Mouse (Mus musculus): ENCODE measurements at regions not wholly inside any gene's neighbourhood (a gene's known extent, or its start where the extent isn't known, plus 50 kb on each side); places are given as distances from the start of the nearest gene placed in this dataset.

DNA sequence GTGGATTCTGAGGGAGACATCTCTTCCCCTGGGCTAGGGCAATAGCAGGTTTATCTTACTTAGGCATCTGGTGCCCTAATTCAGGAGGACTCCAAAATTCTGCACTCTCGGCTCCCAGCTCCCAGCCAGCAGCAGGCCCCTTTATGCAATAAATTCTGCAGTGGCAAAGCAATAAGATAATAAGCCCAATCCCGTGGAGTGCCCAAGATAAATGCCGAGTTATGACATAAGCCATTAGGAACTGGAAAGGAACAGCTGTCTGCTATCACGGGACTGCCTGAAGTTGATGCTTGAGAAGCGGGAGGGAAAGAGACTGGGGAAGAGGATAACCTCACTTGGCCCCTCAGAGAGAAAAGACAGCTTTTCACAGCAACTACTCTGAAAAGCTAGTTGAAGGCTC is 159.0 kb downstream of the 1190002N15Rik start:
- Histone ChIP-seq H3K4me2 (no peak overlapping the region), H3K36me3 (no peaks in the 10 kb centered on the region), H3K9ac (no peak overlapping the region), H3K4me1 (replicated peaks) (0 out of 2 replicates have a peak, but pooled peaks cover 5% of the 10 kb centered on the region), H3K4me3 (no peak overlapping the region), H3K27ac (ENCODE audit: poor library complexity, severe bottlenecking) (no peak overlapping the region), H3K27me3 (replicated peaks) (no peaks in the 10 kb centered on the region), H3K9me3 (replicated peaks) (no peaks in the 10 kb centered on the region)
- ATAC-seq (ENCODE audit: insufficient number of reproducible peaks, low FRiP score): no peak
- 21% methylated on average over 5 of the region's 5 CpGs for WGBS

DNA sequence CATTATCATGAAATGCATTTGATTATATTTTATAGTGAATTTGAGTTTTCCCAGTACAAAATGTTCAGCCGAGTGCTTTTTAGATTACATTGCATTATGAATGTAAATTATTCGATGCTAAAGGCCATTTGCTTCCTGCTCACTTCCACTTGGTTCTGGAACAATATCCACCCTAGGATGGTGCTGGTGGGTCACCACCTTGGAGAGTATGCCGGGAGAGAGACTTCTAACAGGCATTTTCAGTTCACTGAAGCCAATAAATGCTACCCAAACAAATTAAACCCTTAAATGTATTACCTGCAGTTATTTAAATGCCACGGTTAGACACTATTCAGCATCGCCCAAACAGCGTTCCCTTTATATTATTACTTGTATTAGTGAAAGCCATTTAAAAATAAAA is 159.6 kb downstream of the 1190002N15Rik start:
- Histone ChIP-seq H3K36me3 (no peaks in the 10 kb centered on the region), H3K9me3 (replicated peaks) (no peaks in the 10 kb centered on the region), H3K9ac (no peak overlapping the region), H3K4me3 (no peak overlapping the region), H3K27ac (ENCODE audit: poor library complexity, severe bottlenecking) (no peak overlapping the region), H3K27me3 (replicated peaks) (no peaks in the 10 kb centered on the region), H3K4me1 (replicated peaks) (0 out of 2 replicates have a peak, but pooled peaks cover 5% of the 10 kb centered on the region), H3K4me2 (no peak overlapping the region)
- 84% methylated on average over 6 of the region's 6 CpGs for WGBS
- ATAC-seq (ENCODE audit: insufficient number of reproducible peaks, low FRiP score): no peak

GRCm38 (mm10) chr9:94377346-94378039 is 160.4 kb downstream of the 1190002N15Rik start:
- H3K36me3 ChIP-seq: no peaks in the 10 kb centered on the region
- H3K4me2 ChIP-seq: no peak overlapping the region
- H3K27me3 ChIP-seq (replicated peaks): no peaks in the 10 kb centered on the region
- no peak overlapping the region for H3K4me3 ChIP-seq
- ATAC-seq (ENCODE audit: insufficient number of reproducible peaks, low FRiP score): no peak
- H3K27ac ChIP-seq (ENCODE audit: poor library complexity, severe bottlenecking): no peak overlapping the region
- H3K4me1 ChIP-seq (replicated peaks): 0 out of 2 replicates have a peak, but pooled peaks cover 5% of the 10 kb centered on the region
- no peak overlapping the region for H3K9ac ChIP-seq
- 78% methylated on average over 7 of the region's 7 CpGs for WGBS
- no peaks in the 10 kb centered on the region for H3K9me3 ChIP-seq (replicated peaks)

- Histone ChIP-seq H3K27ac (ENCODE audit: poor library complexity, severe bottlenecking) (no peak overlapping the region), H3K27me3 (replicated peaks) (no peaks in the 10 kb centered on the region), H3K4me3 (no peak overlapping the region), H3K9ac (no peak overlapping the region), H3K4me2 (no peak overlapping the region), H3K4me1 (replicated peaks) (no peaks in the 10 kb centered on the region), H3K9me3 (replicated peaks) (no peaks in the 10 kb centered on the region), H3K36me3 (no peaks in the 10 kb centered on the region)
- ATAC-seq (ENCODE audit: insufficient number of reproducible peaks, low FRiP score): no peak
- WGBS: 79% methylated on average over 2 of the region's 2 CpGs
These were observed 166.9 kb downstream of the 1190002N15Rik start for GRCm38 (mm10) chr9:94370976-94371375.

DNA sequence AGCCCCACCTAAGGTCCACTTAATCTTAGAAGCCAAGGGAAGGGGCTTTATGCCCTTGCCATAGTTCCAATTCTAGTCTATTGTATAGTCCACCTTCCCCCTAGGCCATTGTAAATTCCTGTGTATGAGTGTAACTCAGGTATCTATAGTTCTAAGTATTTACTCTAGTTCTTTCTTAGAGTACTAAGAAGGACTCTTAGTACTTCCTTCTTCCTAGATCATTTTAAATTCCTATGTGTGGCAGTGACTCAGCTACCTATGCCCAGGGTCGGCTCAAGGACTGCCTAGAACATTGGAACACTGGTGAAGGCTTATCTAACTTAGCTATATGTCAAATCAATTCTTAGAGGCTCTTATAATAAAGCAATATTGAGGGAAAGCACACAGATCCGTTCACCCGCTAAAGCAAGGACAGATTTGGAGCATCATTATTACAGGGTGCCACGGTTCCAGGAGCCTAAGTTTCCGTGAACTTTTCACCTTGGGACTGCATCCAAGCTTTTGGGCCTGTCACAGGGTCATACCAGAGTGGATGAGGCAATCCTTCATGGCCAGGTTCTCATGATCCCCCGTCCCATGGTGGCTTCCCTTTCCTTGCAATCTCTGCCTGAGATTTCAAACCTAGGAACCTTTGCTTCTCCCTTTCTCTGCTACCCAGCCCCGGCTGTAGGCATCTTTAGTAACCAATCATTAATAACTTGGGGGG is 169.5 kb downstream of the 1190002N15Rik start:
- H3K9me3 ChIP-seq (replicated peaks): no peaks in the 10 kb centered on the region
- H3K36me3 ChIP-seq: no peaks in the 10 kb centered on the region
- H3K27ac ChIP-seq (ENCODE audit: poor library complexity, severe bottlenecking): no peak overlapping the region
- no peak overlapping the region for H3K4me2 ChIP-seq
- no peaks in the 10 kb centered on the region for H3K4me1 ChIP-seq (replicated peaks)
- ATAC-seq (ENCODE audit: insufficient number of reproducible peaks, low FRiP score): no peak
- no peak overlapping the region for H3K4me3 ChIP-seq
- H3K9ac ChIP-seq: no peak overlapping the region
- no peaks in the 10 kb centered on the region for H3K27me3 ChIP-seq (replicated peaks)
- WGBS: 78% methylated on average over 7 of the region's 7 CpGs

DNA sequence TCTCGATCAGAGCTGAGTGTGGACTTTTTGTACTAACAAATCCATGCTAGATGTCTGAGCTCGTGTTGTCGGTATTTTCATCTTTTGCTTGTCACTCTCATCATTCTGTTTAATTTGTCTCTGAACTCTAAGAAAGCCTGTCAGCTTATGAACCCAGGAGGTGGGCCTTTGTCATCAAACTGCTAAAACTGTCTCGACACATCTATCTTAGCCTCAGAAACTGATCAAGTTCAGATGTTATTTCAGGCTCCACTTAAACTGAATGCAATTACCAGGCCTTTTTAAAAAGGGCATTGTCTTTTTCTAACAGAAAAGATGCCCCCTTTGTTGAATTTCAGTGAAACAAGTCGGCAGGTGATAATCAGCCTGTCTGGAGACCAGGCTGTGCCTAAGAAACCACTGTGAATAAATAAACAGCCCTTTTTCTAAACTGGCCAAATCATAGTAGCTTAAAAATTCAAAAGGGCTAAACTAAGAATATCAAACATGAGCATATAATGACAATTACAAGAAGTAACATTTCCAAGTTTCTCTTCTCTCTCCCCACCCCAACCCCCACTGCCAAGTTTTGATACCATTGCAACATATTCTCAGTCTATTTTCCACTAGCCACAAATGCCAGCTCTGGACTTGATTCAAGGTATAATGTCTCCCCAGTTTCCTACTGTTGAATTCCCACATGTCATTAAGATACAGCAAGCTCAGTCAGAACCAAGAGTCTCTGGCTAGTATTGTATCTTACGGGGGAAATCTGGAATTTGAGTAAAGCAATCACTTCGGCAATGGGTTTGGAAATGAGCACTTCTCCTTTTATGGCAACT is 175.8 kb downstream of the 1190002N15Rik start:
- H3K27ac ChIP-seq (ENCODE audit: poor library complexity, severe bottlenecking): no peak overlapping the region
- no peaks in the 10 kb centered on the region for H3K4me1 ChIP-seq (replicated peaks)
- H3K27me3 ChIP-seq (replicated peaks): no peaks in the 10 kb centered on the region
- H3K36me3 ChIP-seq: no peaks in the 10 kb centered on the region
- no peak for ATAC-seq (ENCODE audit: insufficient number of reproducible peaks, low FRiP score)
- 57% methylated on average over 7 of the region's 7 CpGs for WGBS
- no peak overlapping the region for H3K4me3 ChIP-seq
- H3K9ac ChIP-seq: no peak overlapping the region
- H3K9me3 ChIP-seq (replicated peaks): no peaks in the 10 kb centered on the region
- no peak overlapping the region for H3K4me2 ChIP-seq

- H3K27me3 ChIP-seq (replicated peaks): no peaks in the 10 kb centered on the region
- no peaks in the 10 kb centered on the region for H3K9me3 ChIP-seq (replicated peaks)
- H3K4me2 ChIP-seq: no peak overlapping the region
- H3K9ac ChIP-seq: no peak overlapping the region
- no peaks in the 10 kb centered on the region for H3K36me3 ChIP-seq
- H3K4me3 ChIP-seq: no peak overlapping the region
- H3K27ac ChIP-seq (ENCODE audit: poor library complexity, severe bottlenecking): no peak overlapping the region
- WGBS: 76% methylated on average over 2 of the region's 2 CpGs
- H3K4me1 ChIP-seq (replicated peaks): no peaks in the 10 kb centered on the region
- ATAC-seq (ENCODE audit: insufficient number of reproducible peaks, low FRiP score): no peak
These were observed 176.9 kb downstream of the 1190002N15Rik start for GRCm38 (mm10) chr9:94361011-94361410.

DNA sequence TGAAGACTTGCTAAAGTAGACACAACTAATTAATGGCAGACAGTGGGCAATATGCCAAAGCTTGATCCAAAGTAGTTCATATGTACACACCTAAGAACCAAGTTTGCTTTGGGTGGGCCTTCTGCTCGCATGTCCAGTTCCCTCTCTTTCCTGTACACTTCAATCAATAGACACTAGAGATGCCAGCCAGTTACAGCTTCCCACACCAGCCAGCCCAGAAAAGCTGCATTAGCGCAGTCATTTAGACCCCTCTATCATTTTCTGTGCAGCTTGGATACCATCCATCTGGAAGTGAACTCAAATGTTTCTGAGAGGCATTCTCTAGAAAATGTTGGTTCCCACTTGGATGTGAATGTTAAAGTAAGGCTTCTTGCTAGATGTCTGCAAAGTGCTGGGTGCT is 179.7 kb downstream of the 1190002N15Rik start:
- no peak for ATAC-seq (ENCODE audit: insufficient number of reproducible peaks, low FRiP score)
- Histone ChIP-seq H3K36me3 (no peaks in the 10 kb centered on the region), H3K27ac (ENCODE audit: poor library complexity, severe bottlenecking) (no peak overlapping the region), H3K4me1 (replicated peaks) (no peaks in the 10 kb centered on the region), H3K4me2 (no peak overlapping the region), H3K4me3 (no peak overlapping the region), H3K9ac (no peak overlapping the region), H3K27me3 (replicated peaks) (no peaks in the 10 kb centered on the region), H3K9me3 (replicated peaks) (no peaks in the 10 kb centered on the region)
- WGBS: 79% methylated on average over 2 of the region's 2 CpGs

GRCm38 (mm10) chr9:94342011-94342410 is 195.9 kb downstream of the 1190002N15Rik start:
- Histone ChIP-seq H3K9me3 (replicated peaks) (no peaks in the 10 kb centered on the region), H3K9ac (no peak overlapping the region), H3K4me3 (no peak overlapping the region), H3K36me3 (no peaks in the 10 kb centered on the region), H3K4me2 (no peak overlapping the region), H3K4me1 (replicated peaks) (no peaks in the 10 kb centered on the region), H3K27ac (ENCODE audit: poor library complexity, severe bottlenecking) (no peak overlapping the region), H3K27me3 (replicated peaks) (no peaks in the 10 kb centered on the region)
- no peak for ATAC-seq (ENCODE audit: insufficient number of reproducible peaks, low FRiP score)
- WGBS: 77% methylated on average over 4 of the region's 4 CpGs

- no peak overlapping the region for H3K9ac ChIP-seq
- H3K4me2 ChIP-seq: no peak overlapping the region
- no peak overlapping the region for H3K4me3 ChIP-seq
- no peak overlapping the region for H3K27ac ChIP-seq (ENCODE audit: poor library complexity, severe bottlenecking)
- 73% methylated on average over 2 of the region's 2 CpGs for WGBS
- H3K36me3 ChIP-seq: no peaks in the 10 kb centered on the region
- H3K9me3 ChIP-seq (replicated peaks): no peaks in the 10 kb centered on the region
- H3K4me1 ChIP-seq (replicated peaks): no peaks in the 10 kb centered on the region
- no peak for ATAC-seq (ENCODE audit: insufficient number of reproducible peaks, low FRiP score)
- no peaks in the 10 kb centered on the region for H3K27me3 ChIP-seq (replicated peaks)
These were observed 196.3 kb downstream of the 1190002N15Rik start for GRCm38 (mm10) chr9:94341531-94341930.

GRCm38 (mm10) chr9:94333450-94333849 is 204.4 kb downstream of the 1190002N15Rik start:
- Histone ChIP-seq H3K9ac (no peak overlapping the region), H3K4me3 (no peak overlapping the region), H3K27me3 (replicated peaks) (no peaks in the 10 kb centered on the region), H3K27ac (ENCODE audit: poor library complexity, severe bottlenecking) (no peak overlapping the region), H3K4me2 (no peak overlapping the region), H3K36me3 (no peaks in the 10 kb centered on the region), H3K9me3 (replicated peaks) (no peaks in the 10 kb centered on the region), H3K4me1 (replicated peaks) (no peaks in the 10 kb centered on the region)
- 69% methylated on average over 5 of the region's 5 CpGs for WGBS
- ATAC-seq (ENCODE audit: insufficient number of reproducible peaks, low FRiP score): no peak
